Mouse (Mus musculus) megakaryocyte progenitor cell, adult 5-6 weeks (primary cell): Measurements from ENCODE around the gene Gata5. TPM values are rescaled to one million over a fixed set of nuclear protein-coding genes. Genes with fewer than 3 reads are reported as not detected.

Experiments used
- total RNA-seq, 2 experiments: library from RNA; stranded (forward) in 1 of 2; stranded (reverse) in 1 of 2; fragments of 157-497, 149-512 nt in 1 of 2; fragments of 200-1000 nt in 1 of 2; gene quantifications; 2 replicates each; pipeline versions ENCODE4 v1.2.3 to v1.2.4; 2015 to 2017

Gata5 gene
- total RNA-seq, 2 experiments from 2014 or later: not detected

Other genes starting within 250 kb of the Gata5 start
- gene Hrh3, start 230.2 kb downstream of the Gata5 start, total RNA-seq (2015): not detected in 2 replicates
- not detected in 2 replicates for gene Hrh3, start 230.2 kb downstream of the Gata5 start, total RNA-seq (2017)
- gene Osbpl2, start 215.4 kb downstream of the Gata5 start, total RNA-seq (2015): 20.0 and 22.2 TPM in 2 replicates
- 35.8 and 40.8 TPM in 2 replicates for gene Osbpl2, start 215.4 kb downstream of the Gata5 start, total RNA-seq (2017)
- gene Adrm1, start 163.2 kb downstream of the Gata5 start, total RNA-seq (2015): 67.6 and 85.2 TPM in 2 replicates
- 52.9 and 84.5 TPM in 2 replicates for gene Adrm1, start 163.2 kb downstream of the Gata5 start, total RNA-seq (2017)
- 0.07 and 2.1 TPM in 2 replicates for gene Lama5, start 108.8 kb downstream of the Gata5 start, total RNA-seq (2015)
- 0.03 and 0.08 TPM in 2 replicates for gene Lama5, start 108.8 kb downstream of the Gata5 start, total RNA-seq (2017)
- 1,700 and 1,787 TPM in 2 replicates for gene Rps21, start 77.3 kb downstream of the Gata5 start, total RNA-seq (2015)
- 2,626 and 3,717 TPM in 2 replicates for gene Rps21, start 77.3 kb downstream of the Gata5 start, total RNA-seq (2017)
- gene Cables2, start 61.2 kb downstream of the Gata5 start, total RNA-seq (2015): 12.6 and 15.1 TPM in 2 replicates
- gene Cables2, start 61.2 kb downstream of the Gata5 start, total RNA-seq (2017): 9.9 and 12.7 TPM in 2 replicates
- gene Rbbp8nl, start 44.8 kb downstream of the Gata5 start, total RNA-seq (2015): not detected in 2 replicates
- not detected in 2 replicates for gene Rbbp8nl, start 44.8 kb downstream of the Gata5 start, total RNA-seq (2017)
- 25.0 and 26.8 TPM in 2 replicates for gene Slco4a1, start 121.5 kb upstream of the Gata5 start, total RNA-seq (2015)
- gene Slco4a1, start 121.5 kb upstream of the Gata5 start, total RNA-seq (2017): 12.2 and 13.7 TPM in 2 replicates
- gene Ntsr1, start 165.3 kb upstream of the Gata5 start, total RNA-seq (2015): not detected in 2 replicates
- gene Ntsr1, start 165.3 kb upstream of the Gata5 start, total RNA-seq (2017): not detected in 2 replicates
- 34.2 and 36.6 TPM in 2 replicates for gene Mrgbp, start 246.6 kb upstream of the Gata5 start, total RNA-seq (2015)
- gene Mrgbp, start 246.6 kb upstream of the Gata5 start, total RNA-seq (2017): 27.8 and 32.7 TPM in 2 replicates